Mouse (Mus musculus) left cerebral cortex, adult 8-10 months (tissue): ENCODE results near the gene Unc119b. TPM values are rescaled to one million over a fixed set of nuclear protein-coding genes. Genes with fewer than 3 reads are reported as not detected.
"Not testable (repeated sequence)": the region's sequence is repeated elsewhere in the genome, so short reads cannot be mapped to it uniquely, and the experiment has no call there.

ENCODE experiments used
- DNase-seq, 2 experiments: peaks; one replicate each; pipeline ENCODE4 v3.0.0; 2022; ENCODE audit warnings: low spot score in 2 of 2
- total RNA-seq, 4 experiments: library from RNA; stranded (reverse); gene quantifications; 2 replicates each; pipeline ENCODE4 v1.2.4; 2022

The Unc119b gene
- total RNA-seq, 4 experiments from 2014 or later: 21.2 to 26.9 (median 24.2) TPM

- peak; percentile 97 to 98 for DNase-seq
Observed at GRCm38 (mm10) chr5:115158040-115158983, 23.5 kb upstream of the Unc119b start, which contains the start of gene Mlec. Mlec (minus strand) TSS chr5:115158179.

DNA sequence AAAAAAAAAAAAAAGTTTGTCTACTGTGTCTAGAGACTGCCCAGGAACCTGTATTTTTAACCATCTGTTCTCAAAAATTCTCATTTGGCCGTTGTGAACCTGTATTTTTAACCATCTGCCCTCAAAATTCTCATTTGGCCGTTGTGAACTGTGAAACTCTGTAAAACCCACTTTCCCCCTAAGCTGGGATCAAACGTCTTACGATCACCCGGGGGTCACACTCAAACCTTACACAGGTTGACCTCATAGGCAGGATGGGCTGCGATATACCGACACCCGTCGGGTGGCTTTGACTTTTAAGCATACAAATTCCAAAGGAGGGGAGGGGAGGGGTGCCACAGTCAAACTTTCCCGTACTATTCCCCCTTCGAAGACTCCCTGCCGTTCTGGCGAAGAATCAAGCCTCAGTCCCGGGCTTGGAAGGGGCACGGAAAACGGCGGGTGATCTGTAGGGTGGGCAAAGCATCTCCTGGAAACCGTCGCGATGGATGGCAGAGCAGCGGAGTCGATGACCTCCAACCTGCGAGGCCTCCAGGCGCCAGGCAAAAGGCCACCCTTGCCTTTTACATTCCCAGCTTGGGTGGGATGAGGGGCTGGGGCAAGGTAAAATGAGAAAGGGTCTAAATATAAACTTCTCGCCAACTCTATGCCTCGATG lies 22.3 kb upstream of the Unc119b start:
- no peak for DNase-seq

DNA sequence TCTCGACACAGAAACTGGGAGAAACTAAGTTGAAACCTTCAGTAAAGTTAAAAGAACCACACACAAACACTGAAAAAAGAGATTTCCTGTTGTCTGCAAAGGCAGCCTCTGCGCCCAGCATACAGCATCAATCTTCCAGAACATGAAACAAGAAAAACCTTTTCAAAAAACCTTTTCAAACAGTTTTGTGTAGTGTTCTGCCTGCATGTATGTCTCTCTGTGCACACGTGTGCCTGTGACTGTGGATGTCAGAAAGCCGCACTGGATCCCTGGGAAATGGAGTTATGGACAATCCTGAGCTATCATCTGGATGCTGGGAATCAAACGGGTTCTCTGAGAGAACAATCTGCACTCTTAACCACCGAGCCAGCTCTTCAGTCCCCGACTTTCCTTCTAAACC lies 21.6 kb upstream of the Unc119b start:
- no peak for DNase-seq

DNA sequence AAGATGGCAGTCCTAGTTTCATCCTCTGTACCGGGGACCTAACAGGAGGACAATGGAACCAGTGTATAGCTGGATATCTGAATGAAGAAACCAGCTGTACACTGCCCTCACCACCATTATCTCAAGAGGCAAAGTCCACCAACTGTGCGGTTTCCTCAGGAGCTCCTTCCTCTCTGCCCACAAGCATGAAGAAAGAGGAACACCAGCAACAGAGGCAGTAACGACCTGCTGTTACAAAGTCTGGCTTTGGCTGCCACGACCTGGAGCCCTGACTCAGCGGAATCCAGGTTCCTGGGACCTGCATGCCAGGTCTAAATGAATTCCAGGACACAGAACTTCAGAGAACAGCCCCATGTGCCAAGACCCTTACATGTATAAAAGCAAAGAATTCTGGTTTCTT lies 21.1 kb upstream of the Unc119b start:
- DNase-seq: no peak

DNA sequence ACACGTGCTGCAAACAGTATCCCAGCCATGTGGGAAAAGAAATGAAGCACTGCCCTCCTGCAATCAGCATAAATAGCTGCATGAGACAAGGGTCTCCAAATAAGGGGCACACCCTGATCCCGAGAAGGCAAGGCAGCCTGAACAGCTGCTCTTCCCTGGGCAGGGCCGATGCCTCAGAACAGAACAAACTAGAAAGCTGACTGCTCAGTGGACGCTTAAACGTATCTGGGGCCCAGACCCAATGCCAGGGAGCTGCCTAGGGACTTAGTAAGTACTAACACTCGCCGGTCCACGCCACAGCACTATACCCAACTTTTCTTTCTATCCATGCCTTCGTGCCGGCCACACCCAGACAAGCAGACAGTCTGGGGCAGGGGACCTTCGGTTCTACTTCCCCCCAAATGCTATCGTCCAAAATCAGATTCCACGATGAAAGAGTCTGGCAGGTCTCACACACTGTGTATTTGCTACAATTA lies 20.4 kb upstream of the Unc119b start:
- DNase-seq: no peak

GRCm38 (mm10) chr5:115152132-115152956 lies 17.6 kb upstream of the Unc119b start:
- no peak for DNase-seq

DNA sequence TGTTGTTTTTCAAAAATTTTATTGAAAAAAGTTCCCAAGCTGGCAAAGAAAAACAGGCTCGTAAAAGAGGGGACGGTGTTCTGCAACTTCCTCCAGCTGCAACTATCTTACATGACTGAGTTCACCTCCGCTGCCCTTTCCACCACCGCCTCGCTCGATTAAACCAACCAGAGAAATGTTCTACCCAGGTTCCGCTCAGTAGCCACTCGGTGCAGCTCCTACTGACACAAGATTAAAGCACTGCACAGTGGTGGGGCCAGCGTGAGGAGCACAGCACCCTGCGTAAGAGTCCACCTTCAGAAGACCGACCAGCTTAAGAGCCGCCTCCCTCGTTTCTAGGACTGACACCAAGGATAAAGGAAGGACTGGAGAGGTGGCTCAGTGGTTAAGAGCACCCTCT lies 16.7 kb upstream of the Unc119b start:
- no peak for DNase-seq

- DNase-seq: no peak
Observed at GRCm38 (mm10) chr5:115150991-115151390, 16.2 kb upstream of the Unc119b start.

DNA sequence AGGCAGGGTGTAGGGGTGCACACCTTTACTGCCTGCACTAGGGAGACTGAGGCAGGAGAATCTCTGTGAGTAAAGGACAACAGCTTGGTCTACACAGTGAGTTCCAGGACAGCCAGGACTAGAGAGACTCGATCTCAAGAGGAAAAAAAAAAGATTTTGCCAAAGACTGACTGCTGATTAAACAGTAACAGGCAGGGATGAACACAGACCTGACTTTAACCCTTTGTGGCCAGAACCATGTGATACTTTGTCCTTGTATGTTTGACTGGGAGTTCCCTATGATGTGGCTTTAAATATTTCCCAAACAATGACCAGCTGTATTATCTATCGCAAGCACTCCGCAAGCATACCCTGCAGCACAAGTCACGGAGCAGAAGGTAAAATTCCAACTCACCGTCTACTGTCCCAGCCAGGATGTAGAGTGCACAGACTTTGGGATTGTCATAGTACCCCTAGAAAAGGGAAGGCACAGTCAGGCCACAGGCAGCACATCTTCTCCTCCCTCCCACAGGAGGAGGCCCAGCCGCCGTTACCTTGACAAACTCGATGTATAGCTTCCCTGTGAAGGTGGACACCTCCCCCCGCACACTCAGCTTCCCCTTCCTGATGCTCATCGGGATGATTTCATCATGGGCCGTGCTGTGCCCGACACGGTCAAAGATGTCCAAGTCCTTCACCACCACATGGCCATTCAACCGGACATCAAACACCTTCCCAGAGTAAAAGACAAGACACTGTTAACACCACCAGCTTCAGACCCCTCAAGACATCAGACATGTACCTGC lies 15.1 kb upstream of the Unc119b start:
- no peak for DNase-seq

GRCm38 (mm10) chr5:115148872-115149271 lies 14.1 kb upstream of the Unc119b start:
- DNase-seq: not testable (repeated sequence)

DNA sequence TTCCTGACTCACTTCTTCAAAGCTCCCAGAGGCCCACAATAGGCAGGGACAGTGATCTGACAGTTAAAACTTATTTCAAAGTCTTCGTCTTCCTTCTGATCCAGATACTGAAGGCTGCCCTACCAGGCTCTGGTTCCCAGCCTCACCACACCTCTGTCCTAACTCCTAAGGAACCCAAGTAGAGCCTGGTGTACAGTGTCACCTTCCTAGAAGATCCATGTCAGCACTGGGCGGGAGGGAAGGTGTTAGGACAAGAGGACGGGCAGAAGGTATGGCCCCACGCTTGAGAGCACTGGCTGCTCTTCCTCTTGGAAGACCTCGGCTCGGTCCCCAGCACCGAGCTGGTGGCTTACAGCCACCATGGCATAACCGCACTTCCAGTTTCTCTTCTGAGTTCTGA lies 13.6 kb upstream of the Unc119b start:
- no peak for DNase-seq

DNA sequence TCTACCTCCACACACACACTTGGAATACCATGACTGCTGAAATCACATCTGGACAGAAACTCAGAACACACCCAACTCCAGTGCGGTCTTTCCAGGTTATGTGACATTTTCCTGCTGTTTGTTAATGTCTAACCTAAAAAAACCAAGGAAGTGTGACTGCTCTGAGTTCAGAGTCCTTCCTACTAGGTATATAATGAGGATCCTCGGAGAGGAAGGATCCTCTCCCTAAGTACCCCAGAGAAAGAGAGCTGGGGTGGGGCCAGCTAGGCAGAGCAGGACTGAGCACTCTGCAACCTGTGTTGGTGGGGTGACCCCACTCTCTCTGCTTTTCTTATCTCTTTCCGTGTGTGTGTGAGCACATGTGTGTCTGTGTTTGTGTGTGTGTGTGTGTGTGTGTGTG lies 12.6 kb upstream of the Unc119b start:
- no peak for DNase-seq

- DNase-seq: no peak
Observed at GRCm38 (mm10) chr5:115146747-115147130, 12.0 kb upstream of the Unc119b start.

DNA sequence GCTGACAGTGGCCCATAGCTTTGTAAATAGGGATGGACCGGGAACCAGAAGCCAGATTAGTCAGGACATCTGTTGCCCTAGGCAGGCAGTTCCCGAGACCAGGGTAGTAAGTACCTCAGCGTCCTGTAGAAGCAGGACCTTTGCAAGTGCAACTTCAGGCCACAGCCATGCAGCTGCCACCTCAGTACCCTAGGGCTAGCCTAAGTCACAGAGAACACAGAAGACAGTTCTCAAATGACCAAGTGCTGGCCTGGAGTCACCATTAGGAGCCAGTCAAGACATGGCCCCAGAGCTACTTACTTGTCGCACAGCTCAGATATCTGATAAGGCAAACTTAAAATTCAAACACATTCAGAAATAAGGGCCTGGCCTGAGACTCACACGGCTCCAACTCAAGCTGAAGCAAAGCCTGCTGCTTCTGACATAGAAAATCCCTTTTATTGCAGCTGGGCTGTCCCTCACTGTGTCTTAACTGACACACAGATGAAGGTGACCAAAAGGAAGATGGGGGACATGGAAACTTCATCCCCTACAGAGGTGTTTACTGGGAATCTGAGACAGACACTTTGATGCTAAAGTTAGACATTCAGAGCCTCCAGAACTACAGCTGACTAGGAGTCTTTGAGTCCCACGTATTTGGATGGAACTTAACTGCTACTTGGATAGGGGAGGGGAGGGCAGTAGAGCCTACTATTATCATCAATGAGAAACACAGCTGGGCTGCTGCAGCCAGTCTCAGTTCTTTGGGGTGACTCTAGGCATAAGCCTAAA lies 11.4 kb upstream of the Unc119b start:
- DNase-seq: no peak

DNA sequence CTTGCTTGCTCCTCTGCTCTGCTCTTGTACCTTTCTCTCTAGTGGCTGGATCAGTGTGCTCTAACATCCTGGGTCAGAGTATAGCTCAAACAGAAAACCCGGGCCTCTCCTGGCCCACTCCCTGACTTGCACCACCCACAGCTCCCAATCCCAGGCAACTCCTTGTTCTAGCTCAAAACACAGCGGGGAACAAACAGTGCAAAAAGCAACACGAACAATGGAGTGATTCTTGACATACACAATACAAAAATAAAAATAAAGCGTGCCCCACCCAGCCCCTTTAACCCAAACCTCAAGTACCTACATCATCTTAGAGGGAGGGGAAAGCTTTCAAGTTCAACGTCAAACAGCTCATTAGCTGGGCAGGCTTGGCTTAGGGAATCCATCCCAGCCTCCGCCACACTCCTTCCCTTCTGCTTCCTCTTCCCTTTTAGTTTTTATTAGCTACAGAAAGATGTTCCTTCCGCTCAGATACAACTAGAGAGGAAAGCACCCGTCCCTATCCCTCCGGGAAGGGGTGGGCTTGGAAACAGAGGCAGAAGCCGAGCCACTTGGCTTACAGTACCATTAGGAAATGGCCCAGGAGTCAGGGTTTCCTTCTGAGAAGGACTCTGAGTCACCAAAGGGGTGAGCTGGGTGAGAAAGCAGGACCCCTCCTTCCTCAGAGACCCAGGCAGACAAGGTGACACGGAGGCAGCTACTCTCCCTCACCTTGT lies 10.6 kb upstream of the Unc119b start:
- no peak for DNase-seq

DNA sequence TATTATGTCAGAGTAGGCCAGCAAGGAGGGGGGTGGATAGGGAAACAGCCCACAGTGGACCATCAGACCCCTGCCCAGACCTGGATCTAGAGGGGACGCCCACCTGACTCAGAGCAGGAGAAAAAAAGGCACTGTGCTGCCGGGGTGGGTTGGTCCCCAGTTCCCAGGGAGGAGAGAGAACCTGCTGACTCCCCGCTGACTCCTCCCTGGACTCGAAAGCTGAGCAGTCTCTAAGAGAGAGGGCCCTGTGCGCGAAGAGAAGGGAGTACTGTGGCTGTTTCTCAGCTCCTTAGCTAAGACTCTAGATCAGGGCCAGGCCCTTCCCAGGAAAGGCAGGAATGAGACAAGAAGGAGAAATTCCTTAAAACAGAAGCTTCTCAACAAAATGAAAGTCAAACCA lies 9.7 kb upstream of the Unc119b start:
- no peak for DNase-seq

DNA sequence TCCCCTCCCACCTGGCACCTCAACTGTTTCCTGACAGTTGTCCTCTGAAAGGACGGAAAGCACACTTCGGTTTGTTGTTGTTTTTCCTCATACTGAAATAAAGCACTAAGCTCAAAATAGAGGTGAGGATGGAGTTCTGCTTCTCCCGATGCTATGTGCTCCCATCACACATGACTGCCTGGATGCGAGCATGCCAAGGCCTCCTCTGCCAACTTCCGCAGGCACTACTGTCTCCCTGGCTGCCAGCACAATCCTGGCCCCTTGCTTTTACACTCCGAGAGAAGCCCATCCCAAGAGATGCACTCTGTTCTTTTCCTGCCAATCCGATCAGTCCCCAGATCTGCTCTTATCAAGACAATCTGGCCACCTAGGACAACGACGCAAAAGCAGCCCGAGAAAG lies 8.8 kb upstream of the Unc119b start:
- no peak for DNase-seq

DNA sequence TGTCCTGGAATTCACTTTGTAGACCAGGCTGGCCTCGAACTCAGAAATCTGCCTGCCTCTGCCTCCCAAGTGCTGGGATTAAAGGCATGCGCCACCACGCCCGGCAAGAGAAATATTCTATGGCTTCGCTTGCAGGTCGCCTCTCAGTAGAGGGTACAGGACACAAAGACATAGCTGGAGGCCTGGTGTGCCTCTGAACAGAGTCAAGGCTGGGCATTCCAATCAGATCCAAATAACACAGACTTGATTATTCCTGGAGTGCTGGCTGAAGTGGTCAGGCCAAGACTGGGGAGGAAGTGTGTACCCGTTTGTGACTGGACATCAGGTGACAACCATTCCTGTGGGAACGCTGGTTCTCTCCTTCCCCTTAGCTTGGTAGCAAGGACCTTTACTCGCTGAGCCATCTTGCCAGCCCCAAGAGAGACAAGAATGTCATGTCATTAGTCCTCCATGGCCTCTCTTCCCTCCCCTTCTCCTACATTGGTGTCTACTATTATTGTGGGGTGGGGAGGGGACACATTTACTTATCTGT lies 7.5 kb upstream of the Unc119b start:
- no peak for DNase-seq

DNA sequence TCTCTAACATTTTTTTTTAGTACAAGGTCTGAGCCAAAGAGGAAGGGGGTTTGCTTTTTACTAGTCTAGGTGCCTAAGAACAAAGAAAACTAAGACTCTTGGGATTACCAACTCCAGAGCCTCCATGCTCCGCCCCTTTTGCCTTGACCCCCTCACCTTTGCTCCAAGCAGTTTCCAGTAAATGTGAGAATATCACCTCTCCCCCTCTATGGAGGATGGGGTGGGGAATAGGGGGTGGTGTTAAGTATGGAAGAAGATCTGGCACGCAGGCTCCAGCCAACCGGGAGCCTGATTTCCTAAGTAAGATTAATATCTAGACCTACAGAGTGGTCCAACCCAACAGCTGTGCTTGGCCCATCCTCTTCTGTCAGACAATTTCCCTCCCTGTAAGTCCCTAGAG lies 6.0 kb upstream of the Unc119b start:
- no peak for DNase-seq
